Mouse (Mus musculus): ENCODE measurements around the gene Med22. TPM values are rescaled to one million over a fixed set of nuclear protein-coding genes. Genes with fewer than 3 reads are reported as not detected.

Gene Med22
- total and polyA plus RNA-seq, 2 experiments from 2014 or later: 110 to 163 TPM

- ATAC-seq (peak; percentile 15), DNase-seq (peak; percentile 16)
- Histone ChIP-seq H3K9me3 (ENCODE audit: low read length) (no peaks in the 10 kb centered on the region), H3K4me3 (ENCODE audit: low read depth, low read length) (peak overlapping the region; percentile 92), H3K27ac (ENCODE audit: low read depth, low read length) (peak overlapping the region; percentile 83), H3K4me1 (ENCODE audit: insufficient read depth) (peaks cover 10% of the 10 kb centered on the region), H3K36me3 (ENCODE audit: insufficient read depth) (peaks cover 4% of the 10 kb centered on the region; the same call in 1 of the 2 replicates), H3K9ac (peak overlapping the region; percentile 98), H3K4me2 (ENCODE audit: low read depth) (peak overlapping the region; percentile 95), H3K27me3 (ENCODE audit: insufficient read depth, low read length) (no peaks in the 10 kb centered on the region)
- no peak for TF ChIP-seq CTCF (IDR thresholded peaks at IDR 0.05; ENCODE audit: low read depth)
- whole genome bisulfite sequencing: 2% methylated on average over 41 of the region's 49 CpGs
These were observed 22.2 kb upstream of the Med22 start for GRCm38 (mm10) chr2:26932473-26933303.

- no peak overlapping the region for H3K4me3 ChIP-seq (ENCODE audit: low read depth, low read length)
- H3K9ac ChIP-seq: no peak overlapping the region
- no peak overlapping the region for H3K4me2 ChIP-seq (ENCODE audit: low read depth)
- peaks cover 10% of the 10 kb centered on the region for H3K4me1 ChIP-seq (ENCODE audit: insufficient read depth)
- no peaks in the 10 kb centered on the region for H3K9me3 ChIP-seq (ENCODE audit: low read length)
- peaks cover 18% of the 10 kb centered on the region for H3K36me3 ChIP-seq (ENCODE audit: insufficient read depth)
- peak; percentile 75 for TF ChIP-seq CTCF (IDR thresholded peaks at IDR 0.05; ENCODE audit: low read depth)
- ATAC-seq: no peak
- WGBS: 23% methylated on average over 1 of the region's 1 CpGs
- H3K27me3 ChIP-seq (ENCODE audit: insufficient read depth, low read length): no peaks in the 10 kb centered on the region
- peak; percentile 70 for DNase-seq
- no peak overlapping the region for H3K27ac ChIP-seq (ENCODE audit: low read depth, low read length)
These were observed 19.9 kb upstream of the Med22 start for GRCm38 (mm10) chr2:26930390-26930789.

GRCm38 (mm10) chr2:26927745-26928476, 17.4 kb upstream of the Med22 start:
- no peak for ATAC-seq
- peaks cover 41% of the 10 kb centered on the region for H3K36me3 ChIP-seq (ENCODE audit: insufficient read depth)
- 90% methylated on average over 6 of the region's 6 CpGs for WGBS

GRCm38 (mm10) chr2:26921784-26922183, 11.3 kb upstream of the Med22 start:
- H3K4me3 ChIP-seq (ENCODE audit: low read depth, low read length): no peak overlapping the region
- H3K9me3 ChIP-seq (ENCODE audit: low read length): no peaks in the 10 kb centered on the region
- peaks cover 8% of the 10 kb centered on the region for H3K4me1 ChIP-seq (ENCODE audit: insufficient read depth)
- DNase-seq (no peak), ATAC-seq (no peak)
- TF ChIP-seq CTCF (IDR thresholded peaks at IDR 0.05; ENCODE audit: low read depth): no peak
- H3K36me3 ChIP-seq (ENCODE audit: insufficient read depth): peaks cover 84% of the 10 kb centered on the region
- no peak overlapping the region for H3K27ac ChIP-seq (ENCODE audit: low read depth, low read length)
- H3K9ac ChIP-seq: no peak overlapping the region
- 75% methylated on average over 9 of the region's 9 CpGs for WGBS
- no peak overlapping the region for H3K4me2 ChIP-seq (ENCODE audit: low read depth)
- no peaks in the 10 kb centered on the region for H3K27me3 ChIP-seq (ENCODE audit: insufficient read depth, low read length)

More at GRCm38 (mm10) chr2:26927745-26928476, 17.4 kb upstream of the Med22 start:
- H3K4me3 ChIP-seq (ENCODE audit: low read depth, low read length): no peak overlapping the region
- TF ChIP-seq CTCF (IDR thresholded peaks at IDR 0.05; ENCODE audit: low read depth): no peak
- no peaks in the 10 kb centered on the region for H3K27me3 ChIP-seq (ENCODE audit: insufficient read depth, low read length)
- no peak overlapping the region for H3K9ac ChIP-seq
- H3K4me1 ChIP-seq (ENCODE audit: insufficient read depth): peaks cover 10% of the 10 kb centered on the region; the same call in 1 of the 2 replicates
- no peak overlapping the region for H3K27ac ChIP-seq (ENCODE audit: low read depth, low read length)
- no peaks in the 10 kb centered on the region for H3K9me3 ChIP-seq (ENCODE audit: low read length)
- no peak overlapping the region for H3K4me2 ChIP-seq (ENCODE audit: low read depth)
- no peak for DNase-seq

- no peak overlapping the region for H3K4me3 ChIP-seq (ENCODE audit: low read depth, low read length)
- WGBS: 87% methylated on average over 6 of the region's 6 CpGs
- H3K4me1 ChIP-seq (ENCODE audit: insufficient read depth): peaks cover 10% of the 10 kb centered on the region
- H3K9ac ChIP-seq: no peak overlapping the region
- no peak overlapping the region for H3K4me2 ChIP-seq (ENCODE audit: low read depth)
- H3K36me3 ChIP-seq (ENCODE audit: insufficient read depth): peaks cover 70% of the 10 kb centered on the region
- ATAC-seq (no peak), DNase-seq (no peak)
- TF ChIP-seq CTCF (IDR thresholded peaks at IDR 0.05; ENCODE audit: low read depth): no peak
- H3K27ac ChIP-seq (ENCODE audit: low read depth, low read length): no peak overlapping the region
- no peaks in the 10 kb centered on the region for H3K27me3 ChIP-seq (ENCODE audit: insufficient read depth, low read length)
- no peaks in the 10 kb centered on the region for H3K9me3 ChIP-seq (ENCODE audit: low read length)
These were observed 9.8 kb upstream of the Med22 start for GRCm38 (mm10) chr2:26920190-26920855.

GRCm38 (mm10) chr2:26919684-26920083, 9.2 kb upstream of the Med22 start:
- Histone ChIP-seq H3K9ac (no peak overlapping the region), H3K4me1 (ENCODE audit: insufficient read depth) (peaks cover 12% of the 10 kb centered on the region), H3K4me2 (ENCODE audit: low read depth) (no peak overlapping the region), H3K27me3 (ENCODE audit: insufficient read depth, low read length) (no peaks in the 10 kb centered on the region), H3K9me3 (ENCODE audit: low read length) (no peaks in the 10 kb centered on the region), H3K27ac (ENCODE audit: low read depth, low read length) (no peak overlapping the region), H3K36me3 (ENCODE audit: insufficient read depth) (peaks cover 65% of the 10 kb centered on the region), H3K4me3 (ENCODE audit: low read depth, low read length) (no peak overlapping the region)
- WGBS: 88% methylated on average over 3 of the region's 3 CpGs
- no peak for DNase-seq
- no peak for TF ChIP-seq CTCF (IDR thresholded peaks at IDR 0.05; ENCODE audit: low read depth)
- no peak for ATAC-seq
